Mouse (Mus musculus) olfactory bulb, adult 2 months (tissue): ENCODE measurements around the gene Klc3. TPM values are rescaled to one million over a fixed set of nuclear protein-coding genes. Genes with fewer than 3 reads are reported as not detected.
A peak's percentile ranks its signal among the peaks of the same experiment; 100 is the strongest.

ENCODE experiments used
- H3K27ac ChIP-seq: fragments of 200-500 bp; 2 replicates; pipeline ENCODE4 v1.5.1; 2012; ENCODE audit warnings: low read depth, low read length; ENCODE audit not compliant: insufficient read depth
- H3K4me1 ChIP-seq: fragments of 200-500 bp; 2 replicates; pipeline ENCODE4 v1.6.1; 2012; ENCODE audit warnings: low read length; ENCODE audit not compliant: control insufficient read depth, insufficient read depth
- H3K4me3 ChIP-seq: fragments of 200-500 bp; 2 replicates; pipeline ENCODE4 v1.5.1; 2012; ENCODE audit warnings: mild to moderate bottlenecking, low read depth, low read length, moderate library complexity; ENCODE audit not compliant: insufficient read depth
- CTCF ChIP-seq: fragments of 200-500 bp; IDR thresholded peaks from 2 replicates; pipeline ENCODE4 v1.5.1; 2012; ENCODE audit warnings: low read depth, mild to moderate bottlenecking, low read length, moderate library complexity; ENCODE audit not compliant: insufficient read depth
- POLR2A ChIP-seq: fragments of 200-500 bp; IDR thresholded peaks from 2 replicates; pipeline ENCODE4 v1.6.1; 2012; ENCODE audit warnings: mild to moderate bottlenecking, low read depth, low read length, moderate library complexity; ENCODE audit not compliant: insufficient read depth
- WGBS: fragments of 180-500 bp; shearing (Covaris S2); methylation state at CpG from one replicate; pipeline ENCODE4 v1.1.7; 2018; 5-methylcytosine and 5-hydroxymethylcytosine counted together
- polyA plus RNA-seq: library from polyadenylated mRNA; stranded (reverse); fragments of >200 nt; gene quantifications from 2 replicates; pipeline ENCODE4 v1.2.4, GENCODE M21; 2012; ENCODE audit warnings: low replicate concordance; ENCODE audit not compliant: missing spikeins, insufficient read depth, insufficient read length

Gene Klc3
- polyA plus RNA-seq, 1 experiment = not detected

GRCm38 (mm10) chr7:19358634-19359033 lies 45.3 kb downstream of the Klc3 start:
- 13% methylated on average over 13 of the region's 13 CpGs for WGBS
- Histone ChIP-seq H3K4me1 (peaks cover 30% of the 10 kb centered on the region), H3K27ac (no peak overlapping the region), H3K4me3 (peak overlapping the region; percentile 65; the same call in 1 of the 2 replicates)
- TF ChIP-seq POLR2A = no peak
- TF ChIP-seq CTCF = no peak

- 90% methylated on average over 25 of the region's 25 CpGs for WGBS
- peaks cover 30% of the 10 kb centered on the region for H3K4me1 ChIP-seq
- no peak overlapping the region for H3K4me3 ChIP-seq
- TF ChIP-seq CTCF (no peak), POLR2A (no peak)
- no peak overlapping the region for H3K27ac ChIP-seq
Observed at GRCm38 (mm10) chr7:19357381-19358375, 46.2 kb downstream of the Klc3 start.

- TF ChIP-seq POLR2A (no peak), CTCF (no peak)
- Histone ChIP-seq H3K4me1 (peaks cover 19% of the 10 kb centered on the region), H3K4me3 (no peak overlapping the region), H3K27ac (no peak overlapping the region)
- WGBS = 70% methylated on average over 10 of the region's 10 CpGs
Observed at GRCm38 (mm10) chr7:19356311-19356710, 47.6 kb downstream of the Klc3 start.

GRCm38 (mm10) chr7:19354991-19355390 lies 48.9 kb downstream of the Klc3 start:
- Histone ChIP-seq H3K4me3 (no peak overlapping the region), H3K4me1 (peaks cover 10% of the 10 kb centered on the region; the same call in 1 of the 2 replicates), H3K27ac (no peak overlapping the region)
- no peak for TF ChIP-seq CTCF
- no peak for TF ChIP-seq POLR2A
- 88% methylated on average over 5 of the region's 5 CpGs for WGBS

GRCm38 (mm10) chr7:19350221-19350620 lies 53.7 kb downstream of the Klc3 start:
- no peak overlapping the region for H3K27ac ChIP-seq
- no peak for TF ChIP-seq CTCF
- peaks cover 5% of the 10 kb centered on the region for H3K4me1 ChIP-seq
- H3K4me3 ChIP-seq = no peak overlapping the region
- 94% methylated on average over 8 of the region's 8 CpGs for WGBS

GRCm38 (mm10) chr7:19349188-19349915 lies 54.6 kb downstream of the Klc3 start:
- WGBS = 88% methylated on average over 13 of the region's 13 CpGs
- H3K27ac ChIP-seq = no peak overlapping the region
- TF ChIP-seq POLR2A (no peak), CTCF (no peak)

GRCm38 (mm10) chr7:19344938-19345471 lies 58.9 kb downstream of the Klc3 start:
- peak overlapping the region; percentile 77 for H3K4me3 ChIP-seq
- H3K4me1 ChIP-seq = peaks cover 21% of the 10 kb centered on the region
- H3K27ac ChIP-seq = peak overlapping the region; percentile 91
- under 1% methylated on average over 31 of the region's 31 CpGs for WGBS
- TF ChIP-seq POLR2A (peak; percentile 47; the same call in 1 of the 2 replicates), CTCF (no peak)

More at GRCm38 (mm10) chr7:19349188-19349915, 54.6 kb downstream of the Klc3 start:
- Histone ChIP-seq H3K4me3 (no peak overlapping the region), H3K4me1 (peaks cover 7% of the 10 kb centered on the region)

Other genes starting within 250 kb of the Klc3 start
- not detected in 2 replicates for gene Gipr, start 238.0 kb downstream of the Klc3 start, polyA plus RNA-seq
- gene Eml2, start 227.7 kb downstream of the Klc3 start, polyA plus RNA-seq = not detected in 2 replicates
- not detected in 2 replicates for gene Gpr4, start 191.6 kb downstream of the Klc3 start, polyA plus RNA-seq
- not detected in 2 replicates for gene Opa3, start 175.8 kb downstream of the Klc3 start, polyA plus RNA-seq
- not detected in 2 replicates for gene Vasp, start 132.3 kb downstream of the Klc3 start, polyA plus RNA-seq
- gene Ppm1n, start 124.0 kb downstream of the Klc3 start, polyA plus RNA-seq = not detected in 2 replicates
- gene Rtn2, start 121.5 kb downstream of the Klc3 start, polyA plus RNA-seq = not detected in 2 replicates
- not detected in 2 replicates for gene Fosb, start 94.1 kb downstream of the Klc3 start, polyA plus RNA-seq
- not detected in 2 replicates for gene Ercc1, start 59.3 kb downstream of the Klc3 start, polyA plus RNA-seq
- gene Cd3eap, start 44.6 kb downstream of the Klc3 start, polyA plus RNA-seq = not detected in 2 replicates
- not detected in 2 replicates for gene Ppp1r13l, start 44.4 kb downstream of the Klc3 start, polyA plus RNA-seq
- not detected in 2 replicates for gene Ercc2, start 22.1 kb downstream of the Klc3 start, polyA plus RNA-seq
- gene Ckm, start 672 bp upstream of the Klc3 start, polyA plus RNA-seq = not detected in 2 replicates
- gene Mark4, start 54.7 kb upstream of the Klc3 start, polyA plus RNA-seq = not detected in 2 replicates
- gene Exoc3l2, start 59.2 kb upstream of the Klc3 start, polyA plus RNA-seq = not detected in 2 replicates
- not detected in 2 replicates for gene Bloc1s3, start 104.3 kb upstream of the Klc3 start, polyA plus RNA-seq
- not detected in 2 replicates for gene Trappc6a, start 104.3 kb upstream of the Klc3 start, polyA plus RNA-seq
- not detected in 2 replicates for gene Nkpd1, start 113.7 kb upstream of the Klc3 start, polyA plus RNA-seq
- not detected in 2 replicates for gene Ppp1r37, start 159.0 kb upstream of the Klc3 start, polyA plus RNA-seq
- not detected in 2 replicates for gene Zfp296, start 173.2 kb upstream of the Klc3 start, polyA plus RNA-seq
- not detected in 2 replicates for gene Gemin7, start 173.5 kb upstream of the Klc3 start, polyA plus RNA-seq
- not detected in 2 replicates for gene Clasrp, start 200.4 kb upstream of the Klc3 start, polyA plus RNA-seq
- not detected in 2 replicates for gene Relb, start 225.3 kb upstream of the Klc3 start, polyA plus RNA-seq